Mouse (Mus musculus) heart, adult 2 months (tissue): ENCODE data around the gene Mrpl38. TPM values are rescaled to one million over a fixed set of nuclear protein-coding genes. Genes with fewer than 3 reads are reported as not detected.

Experiments used
- DNase-seq, 2 experiments: peaks; one replicate each; pipeline ENCODE4 v3.0.0; 2021
- H3K27ac ChIP-seq: fragments of 200-600 bp; 2 replicates; pipeline ENCODE4 v1.8.1; 2022
- H3K27me3 ChIP-seq: fragments of 200-500 bp; 2 replicates; pipeline ENCODE4 v1.6.1; 2012; ENCODE audit warnings: mild to moderate bottlenecking, low read length, inconsistent platforms, mixed read lengths; ENCODE audit not compliant: control insufficient read depth, insufficient read depth
- H3K36me3 ChIP-seq: fragments of 200-500 bp; 2 replicates; pipeline ENCODE4 v1.6.1; 2012; ENCODE audit warnings: low read length, inconsistent platforms; ENCODE audit not compliant: control insufficient read depth, insufficient read depth
- H3K4me1 ChIP-seq: fragments of 200-500 bp; 2 replicates; pipeline ENCODE4 v1.6.1; 2011; ENCODE audit warnings: low read length; ENCODE audit not compliant: control insufficient read depth, insufficient read depth
- H3K4me3 ChIP-seq: fragments of 200-600 bp; 2 replicates; pipeline ENCODE4 v1.8.1; 2022
- H3K79me2 ChIP-seq: fragments of 200-500 bp; replicated peaks from 2 replicates; pipeline ENCODE4 v1.6.1; 2012; ENCODE audit warnings: mild to moderate bottlenecking, inconsistent platforms, low read length, moderate library complexity, mixed read lengths; ENCODE audit not compliant: control insufficient read depth, insufficient read depth
- H3K9ac ChIP-seq: fragments of 200-500 bp; 2 replicates; pipeline ENCODE4 v1.6.1; 2012; ENCODE audit warnings: low read depth, mild to moderate bottlenecking, control low read depth, inconsistent platforms, low read length, mixed read lengths
- CTCF ChIP-seq: fragments of 200-600 bp; IDR thresholded peaks from 2 replicates; pipeline ENCODE4 v1.8.1; 2022; ENCODE audit warnings: antibody characterized with exemption, mild to moderate bottlenecking, moderate library complexity
- EP300 ChIP-seq: fragments of 200-500 bp; IDR thresholded peaks from 2 replicates; pipeline ENCODE4 v1.6.1; 2011; ENCODE audit warnings: low read depth, low read length, control low read depth; ENCODE audit not compliant: insufficient read depth
- POLR2A ChIP-seq: fragments of 200-500 bp; IDR thresholded peaks from 2 replicates; pipeline ENCODE4 v1.6.1; 2011; ENCODE audit warnings: mild to moderate bottlenecking, low read depth, low read length, control low read depth; ENCODE audit not compliant: insufficient read depth
- WGBS: fragments of 180-500 bp; shearing (Covaris S2); methylation state at CpG from one replicate; pipeline ENCODE4 v1.1.7; 2018; 5-methylcytosine and 5-hydroxymethylcytosine counted together
- intact Hi-C: fragments of 180-260 bp; cut with DNase I; formaldehyde crosslinking; loops from one replicate; pipeline ENCODE4 v1.15.1; 2025
- long read RNA-seq: library from polyadenylated mRNA; stranded (forward); transcript quantifications from one replicate; pipeline ENCODE4 v2.0.0, GENCODE M21; 2021
- polyA plus RNA-seq: library from polyadenylated mRNA; depleted of rRNA; stranded (reverse); fragments of >200 nt; gene quantifications from 2 replicates; pipeline ENCODE4 v1.2.3, GENCODE M21; 2012; rRNA removed
- total RNA-seq, 2 experiments: library from RNA; stranded (reverse); gene quantifications; 2 replicates each; pipeline ENCODE4 v1.2.3; 2021

Mrpl38 gene
- total RNA-seq (10 to 100 TPM; 56.8 to 59.7 TPM), polyA plus RNA-seq (42.1 and 55.5 TPM in 2 replicates)
- long read RNA-seq, transcript Mrpl38-201 (9 exons, 1,411 nt): major isoform, 72 of 78 reads
- long read RNA-seq, partial matches to known transcripts: 0 of 78 reads
- long read RNA-seq, other reads (novel, unspliced or antisense): 3 of 78 reads

DNA sequence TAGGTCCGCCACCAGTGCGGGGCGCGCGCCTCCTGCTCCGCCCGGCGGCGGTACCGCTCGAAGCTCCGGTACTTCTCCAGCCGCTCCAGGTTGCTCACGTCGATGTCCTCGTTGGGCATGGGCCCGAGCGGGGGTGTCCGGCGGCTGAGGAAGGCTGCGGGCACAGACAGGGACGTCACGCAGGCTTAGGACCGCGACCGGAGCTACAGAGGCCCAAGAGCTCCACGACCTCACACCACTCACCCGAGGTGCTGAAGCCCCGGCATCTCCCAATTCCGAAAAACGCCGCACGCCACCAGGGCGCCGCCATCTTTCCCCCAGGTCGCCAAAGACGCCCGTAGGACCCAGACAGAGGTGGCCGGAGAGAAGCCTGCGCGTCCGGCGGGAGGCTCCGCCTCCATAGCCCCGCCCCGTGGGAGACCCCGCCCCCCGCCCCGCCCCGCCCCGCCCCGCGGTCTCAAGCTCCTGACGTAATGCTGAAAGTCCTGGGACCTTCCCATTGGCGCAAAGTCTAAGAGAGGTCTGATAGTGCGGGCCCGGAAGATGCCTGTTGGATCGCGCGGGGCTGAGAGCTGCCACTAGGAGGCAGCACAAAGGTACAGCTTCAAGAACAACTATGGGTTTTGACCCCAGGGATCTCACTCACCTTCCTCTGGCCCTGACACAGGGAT lies at the start of gene Mrpl38:
TSS of gene Mrpl38 (minus strand) at position 401 of the 671 bp plus-strand sequence.
- no peaks in the 10 kb centered on the region for H3K36me3 ChIP-seq
- intact Hi-C loops: loop anchor here (2.0 to 10.0 kb wide), 3 partner anchors 60 to 204 kb away; partner anchors contain the start of genes Acox1, Recql5, Sap30bp and Ten1
- TF ChIP-seq CTCF (peak; percentile 85), POLR2A (peak; percentile 55; the same call in 1 of the 2 replicates), EP300 (peak; percentile 53; the same call in 1 of the 2 replicates)
- WGBS: under 1% methylated on average over 60 of the region's 60 CpGs
- H3K9ac ChIP-seq: peak within 1 kb of the TSS; percentile 71
- H3K27me3 ChIP-seq: no peaks in the 10 kb centered on the region
- no peaks in the 10 kb centered on the region; the same call in none of the 2 replicates for H3K4me1 ChIP-seq
- H3K79me2 ChIP-seq: peaks cover 2% of the 10 kb centered on the region; the same call in 1 of the 2 replicates
- peak within 1 kb of the TSS; percentile 71 for H3K4me3 ChIP-seq
- H3K27ac ChIP-seq: peak within 1 kb of the TSS; percentile 63
- peak; percentile 89 to 92 for DNase-seq

DNA sequence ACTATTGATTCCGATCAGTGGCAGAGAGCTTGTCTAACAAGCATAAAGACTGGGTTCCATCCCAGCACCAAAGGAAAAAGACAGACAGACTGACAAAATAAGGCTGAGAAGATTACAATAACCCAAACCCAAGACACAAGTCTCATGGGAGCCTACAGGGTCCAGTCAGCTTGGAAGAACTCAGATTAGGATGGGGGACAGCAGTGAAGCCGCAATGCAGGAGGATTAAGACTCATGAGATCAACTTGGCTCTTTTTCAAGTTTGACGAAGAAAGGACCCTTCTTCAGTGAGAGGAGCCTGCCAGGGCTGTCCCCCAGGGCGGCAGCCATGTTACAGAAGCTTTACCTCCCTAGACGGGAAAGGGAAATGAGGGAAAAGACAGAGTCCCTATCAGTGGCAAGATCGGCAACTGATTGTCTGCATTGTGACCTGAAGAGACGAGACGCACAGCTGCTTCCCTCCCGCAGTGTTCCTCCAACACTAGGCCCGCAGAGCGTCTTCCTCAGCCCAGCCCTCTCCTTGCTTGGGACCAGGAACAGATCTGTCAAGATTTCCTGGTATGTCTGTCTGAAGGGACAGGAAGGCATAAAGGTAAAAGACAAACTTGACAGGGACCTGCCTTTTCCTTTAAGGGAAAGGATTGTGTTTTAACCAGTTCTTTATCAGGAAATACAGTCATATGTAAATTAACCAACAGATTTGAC lies 48.7 kb upstream of the Mrpl38 start:
- no peak overlapping the region for H3K27ac ChIP-seq

DNA sequence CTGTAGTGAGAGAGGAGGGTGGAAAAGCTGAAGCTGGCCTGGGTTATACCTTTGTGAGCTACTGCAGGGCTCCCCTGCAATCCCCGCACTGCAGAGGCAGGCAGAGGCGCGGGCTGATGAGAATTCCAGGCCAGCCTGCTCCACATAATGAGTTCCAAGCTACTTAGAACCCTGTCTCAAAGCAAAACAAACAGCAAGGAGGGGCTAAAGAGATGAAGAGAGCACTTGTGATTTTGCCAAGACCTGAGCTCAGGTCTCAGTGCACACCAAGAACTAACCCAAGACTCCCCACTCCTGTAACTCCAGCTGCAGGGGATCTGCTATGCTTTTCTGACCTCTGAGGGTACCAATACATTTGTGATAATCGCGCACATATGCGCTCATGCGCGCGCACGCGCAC lies 47.7 kb upstream of the Mrpl38 start:
- H3K27ac ChIP-seq: no peak overlapping the region
- TF ChIP-seq POLR2A (no peak), CTCF (no peak), EP300 (no peak)
- H3K79me2 ChIP-seq: peaks cover 9% of the 10 kb centered on the region
- peaks cover 12% of the 10 kb centered on the region for H3K4me1 ChIP-seq
- WGBS: 81% methylated on average over 11 of the region's 11 CpGs
- H3K27me3 ChIP-seq: no peaks in the 10 kb centered on the region
- H3K36me3 ChIP-seq: peaks cover 13% of the 10 kb centered on the region
- no peak overlapping the region for H3K4me3 ChIP-seq
- no peak for DNase-seq
- no peak overlapping the region for H3K9ac ChIP-seq
- intact Hi-C loops: no loop called here

More for the DNA sequence above, 48.7 kb upstream of the Mrpl38 start:
- WGBS: 41% methylated on average over 11 of the region's 11 CpGs
- Histone ChIP-seq H3K27me3 (no peaks in the 10 kb centered on the region), H3K4me1 (peaks cover 12% of the 10 kb centered on the region), H3K79me2 (peaks cover 10% of the 10 kb centered on the region), H3K9ac (no peak overlapping the region), H3K36me3 (peaks cover 13% of the 10 kb centered on the region), H3K4me3 (no peak overlapping the region)
- TF ChIP-seq EP300 (no peak), POLR2A (no peak), CTCF (no peak)
- no peak for DNase-seq
- intact Hi-C loops: no loop called here

DNA sequence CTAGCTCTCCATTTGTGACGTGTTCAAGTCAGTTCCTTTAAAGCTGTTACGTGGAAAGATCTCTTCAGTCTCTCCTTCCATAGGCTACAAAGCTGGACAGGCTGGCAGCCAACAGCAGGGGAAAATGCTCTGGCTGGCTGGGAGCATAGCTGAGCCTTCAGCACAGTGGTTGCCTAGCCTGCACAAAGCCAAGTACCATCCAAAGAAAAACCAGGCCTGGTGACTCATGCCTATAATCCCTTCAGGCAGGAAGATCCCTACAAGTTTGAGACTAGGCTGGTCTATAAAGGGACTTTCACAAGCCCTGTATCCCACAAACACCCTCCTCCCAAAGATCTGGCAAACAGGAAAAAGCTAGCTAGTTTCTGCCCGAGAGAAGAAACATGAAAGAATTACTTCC lies 47.2 kb upstream of the Mrpl38 start:
- Histone ChIP-seq H3K9ac (no peak overlapping the region), H3K27ac (no peak overlapping the region), H3K36me3 (peaks cover 13% of the 10 kb centered on the region), H3K4me3 (no peak overlapping the region), H3K4me1 (peaks cover 12% of the 10 kb centered on the region), H3K79me2 (peaks cover 7% of the 10 kb centered on the region), H3K27me3 (no peaks in the 10 kb centered on the region)
- WGBS: 54% methylated on average over 3 of the region's 3 CpGs
- intact Hi-C loops: no loop called here
- DNase-seq: no peak
- TF ChIP-seq POLR2A (no peak), EP300 (no peak), CTCF (no peak)

DNA sequence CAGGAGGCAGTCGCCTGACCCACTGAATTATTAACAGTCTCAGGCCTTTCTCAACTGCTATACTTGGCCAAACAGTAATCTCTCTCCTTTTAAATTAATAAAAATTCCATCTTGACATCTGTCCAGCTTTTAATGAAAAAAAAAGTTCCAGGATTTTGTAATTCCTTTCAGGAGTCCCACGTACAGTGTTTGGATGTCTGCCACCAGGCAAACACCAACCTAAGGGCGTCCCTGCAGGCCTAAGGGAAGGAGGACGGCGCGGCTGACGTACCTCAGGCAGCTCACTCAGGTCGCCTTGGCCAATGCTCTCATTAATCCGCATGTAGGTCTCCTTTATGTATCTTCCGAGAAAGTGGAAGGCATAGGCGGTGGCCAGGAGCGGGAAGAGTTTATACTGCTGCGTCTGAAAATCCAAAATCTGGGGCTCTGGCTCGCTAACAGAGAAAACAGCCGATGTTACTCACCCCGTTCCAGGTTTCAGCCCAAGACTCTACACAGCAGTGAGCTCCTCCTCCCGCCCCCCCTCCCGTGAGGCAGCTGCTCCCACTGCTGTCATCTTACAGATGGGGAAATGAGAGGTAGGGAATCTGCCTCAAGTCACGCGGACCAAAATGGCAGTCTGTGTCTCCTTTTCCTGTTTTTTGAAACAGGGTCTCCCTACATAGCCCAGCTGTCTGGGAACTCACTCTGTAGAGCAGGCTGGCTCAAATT lies 39.9 kb upstream of the Mrpl38 start:
- no peak overlapping the region for H3K27ac ChIP-seq
- no peak for TF ChIP-seq EP300
- no peak for TF ChIP-seq POLR2A
- TF ChIP-seq CTCF: no peak
- DNase-seq: no peak
- H3K36me3 ChIP-seq: no peaks in the 10 kb centered on the region
- H3K4me1 ChIP-seq: no peaks in the 10 kb centered on the region
- WGBS: 88% methylated on average over 20 of the region's 20 CpGs
- H3K27me3 ChIP-seq: no peaks in the 10 kb centered on the region
- intact Hi-C loops: no loop called here
- H3K4me3 ChIP-seq: no peak overlapping the region
- no peaks in the 10 kb centered on the region for H3K79me2 ChIP-seq
- H3K9ac ChIP-seq: no peak overlapping the region
